Mouse (Mus musculus): ENCODE results near the gene Ifngr1.

Gene Ifngr1

GRCm38 (mm10) chr10:19657426-19657825 lies 65.7 kb downstream of the Ifngr1 start:
- DNase-seq = no peak
